Mouse (Mus musculus) ES-E14 (cell line): ENCODE measurements around the gene Mgll. TPM values are rescaled to one million over a fixed set of nuclear protein-coding genes. Genes with fewer than 3 reads are reported as not detected.

ENCODE experiments used
- DNase-seq: peaks from one replicate; pipeline ENCODE4 v3.0.0-alpha.2; 2013; ENCODE audit warnings: low read depth, low spot score
- H3K27ac ChIP-seq: 2 replicates; pipeline ENCODE4 v1.5.1; 2012; ENCODE audit warnings: low read depth, mild to moderate bottlenecking, low read length, moderate library complexity, mixed read lengths; ENCODE audit not compliant: poor library complexity, insufficient read depth, severe bottlenecking
- H3K36me3 ChIP-seq: 2 replicates; pipeline ENCODE4 v1.6.1; 2012; ENCODE audit warnings: mild to moderate bottlenecking, low read length, moderate library complexity, mixed read lengths; ENCODE audit not compliant: control insufficient read depth, poor library complexity, insufficient read depth, severe bottlenecking
- H3K4me1 ChIP-seq, 2 experiments: fragments of 150-350 bp in 1 of 2; sonication (generic) in 1 of 2; 2 replicates each; pipeline ENCODE4 v1.6.1; 2012; ENCODE audit warnings: low read length in 2 of 2, mild to moderate bottlenecking in 1 of 2, mixed read lengths in 1 of 2; ENCODE audit not compliant: control insufficient read depth in 2 of 2, insufficient read depth in 2 of 2, poor library complexity in 1 of 2
- H3K4me3 ChIP-seq, 2 experiments: fragments of 150-350 bp in 1 of 2; sonication (generic) in 1 of 2; 2 replicates each; pipeline ENCODE4 v1.5.1; 2012; ENCODE audit warnings: low read length in 2 of 2, low read depth in 1 of 2, mild to moderate bottlenecking in 1 of 2, mixed read lengths in 1 of 2; ENCODE audit not compliant: insufficient read depth in 1 of 2, poor library complexity in 1 of 2, severe bottlenecking in 1 of 2
- H3K9ac ChIP-seq: 2 replicates; pipeline ENCODE4 v1.6.1; 2012; ENCODE audit warnings: low read depth, mild to moderate bottlenecking, low read length, mixed read lengths; ENCODE audit not compliant: poor library complexity, insufficient read depth, severe bottlenecking
- H3K9me3 ChIP-seq: fragments of 150-350 bp; sonication (generic); 2 replicates; pipeline ENCODE4 v1.6.1; 2012; ENCODE audit warnings: low read depth, mild to moderate bottlenecking, low read length; ENCODE audit not compliant: control insufficient read depth, insufficient read depth
- CHD2 ChIP-seq: IDR thresholded peaks from 2 replicates; pipeline ENCODE4 v1.6.1; 2014; ENCODE audit warnings: mild to moderate bottlenecking, low read depth, low read length, inconsistent platforms
- HCFC1 ChIP-seq: IDR thresholded peaks from 2 replicates; pipeline ENCODE4 v1.6.1; 2012; ENCODE audit warnings: low read length, inconsistent platforms, borderline replicate concordance; ENCODE audit not compliant: insufficient read depth
- MAFK ChIP-seq: IDR thresholded peaks from 2 replicates; pipeline ENCODE4 v1.6.1; 2014; ENCODE audit warnings: mild to moderate bottlenecking, low read depth, low read length, inconsistent platforms; ENCODE audit not compliant: insufficient read depth
- ZC3H11A ChIP-seq: IDR thresholded peaks from 2 replicates; pipeline ENCODE4 v1.6.1; 2012; ENCODE audit warnings: low read depth, mild to moderate bottlenecking, inconsistent platforms, low read length, borderline replicate concordance
- ZNF384 ChIP-seq: IDR thresholded peaks from 2 replicates; pipeline ENCODE4 v1.6.1; 2012; ENCODE audit warnings: low read depth, low read length, inconsistent platforms
- in situ Hi-C, 2 experiments: fragments of 600-800 bp; cut with MboI; formaldehyde crosslinking; loops; one replicate each; pipeline ENCODE4 v1.15.1; 2025; ENCODE audit warnings: low sequenced_read_pairs in 2 of 2, inconsistent platforms in 1 of 2; ENCODE audit not compliant: unreplicated experiment in 2 of 2
- total RNA-seq: library from RNA; depleted of rRNA; stranded (reverse); fragments of 300-350 nt; gene quantifications from 2 replicates; pipeline ENCODE4 v1.2.3, GENCODE M21; 2012

The Mgll gene
- total RNA-seq, 1 experiment, result 8.4 TPM

DNA sequence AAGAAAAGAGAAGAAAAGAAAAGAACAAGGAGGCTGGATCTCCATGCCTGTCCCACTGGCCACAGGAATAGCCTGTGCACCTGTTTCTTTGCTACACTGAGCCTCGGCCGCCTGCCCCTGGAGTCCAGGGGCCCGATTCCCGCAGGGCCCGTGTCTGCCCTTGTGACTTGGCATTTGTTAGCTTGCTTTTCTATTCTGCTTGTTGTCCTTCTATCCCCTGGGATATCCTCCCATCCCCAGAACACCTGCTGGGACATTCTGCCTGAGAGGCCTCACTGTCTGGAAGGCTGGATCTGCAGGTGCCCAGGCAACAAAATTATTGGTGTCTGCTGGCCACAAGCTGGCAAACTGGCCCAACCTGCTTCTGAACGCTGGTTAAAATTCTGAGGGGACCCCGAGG is 3.8 kb downstream of the Mgll start:
- Histone ChIP-seq H3K4me3 (no peak overlapping the region), H3K36me3 (no peaks in the 10 kb centered on the region), H3K27ac (no peak overlapping the region), H3K9ac (no peak overlapping the region), H3K4me1 (peaks cover 0 to 2% of the 10 kb centered on the region in 2 experiments; a peak in 2 of 4 replicates), H3K9me3 (no peaks in the 10 kb centered on the region)
- TF ChIP-seq ZNF384 (no peak), ZC3H11A (no peak), HCFC1 (no peak), CHD2 (no peak), MAFK (no peak)
- no peak for DNase-seq
- in situ Hi-C loops, result no loop called here

DNA sequence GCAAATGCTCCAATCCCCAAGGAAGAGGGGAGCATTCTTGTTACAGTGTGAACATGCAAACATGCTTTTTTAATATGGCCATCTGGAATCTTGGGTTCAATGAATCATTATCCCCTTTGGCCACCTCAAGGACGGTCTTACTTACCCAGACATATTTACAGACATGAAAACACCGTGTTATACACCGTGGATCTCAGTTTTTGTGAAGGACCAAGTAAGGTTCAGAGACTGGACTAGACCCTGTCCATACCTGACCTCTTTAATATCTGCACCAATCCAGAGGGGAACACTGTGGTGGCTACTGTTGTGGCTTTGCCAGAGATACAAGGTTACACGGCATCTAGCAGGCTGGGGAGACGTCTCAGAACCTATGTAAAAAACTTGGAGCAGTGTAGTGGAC is 4.3 kb downstream of the Mgll start:
- no peak overlapping the region for H3K9ac ChIP-seq
- no peak for DNase-seq
- no peaks in the 10 kb centered on the region for H3K36me3 ChIP-seq
- TF ChIP-seq ZC3H11A, result no peak
- TF ChIP-seq ZNF384, result no peak
- TF ChIP-seq MAFK, result no peak
- TF ChIP-seq CHD2, result no peak
- no peak for TF ChIP-seq HCFC1
- in situ Hi-C loops, result no loop called here
- H3K4me3 ChIP-seq, result no peak overlapping the region
- H3K9me3 ChIP-seq, result no peaks in the 10 kb centered on the region
- peaks cover 0 to 2% of the 10 kb centered on the region in 2 experiments; a peak in 2 of 4 replicates for H3K4me1 ChIP-seq
- H3K27ac ChIP-seq, result no peak overlapping the region

- Histone ChIP-seq H3K36me3 (no peaks in the 10 kb centered on the region), H3K9ac (no peak overlapping the region), H3K4me1 (no peaks in the 10 kb centered on the region; a peak in 1 of 4 replicates), H3K9me3 (no peaks in the 10 kb centered on the region), H3K4me3 (no peak overlapping the region), H3K27ac (no peak overlapping the region)
- TF ChIP-seq ZNF384, result no peak
- no peak for TF ChIP-seq HCFC1
- no peak for TF ChIP-seq CHD2
- no peak for TF ChIP-seq MAFK
- no peak for TF ChIP-seq ZC3H11A
- in situ Hi-C loops, result no loop called here
- DNase-seq, result no peak
Measured at GRCm38 (mm10) chr6:88731211-88731751, 7.1 kb downstream of the Mgll start.

- no peak for TF ChIP-seq ZC3H11A
- no peak for TF ChIP-seq ZNF384
- TF ChIP-seq CHD2, result no peak
- no peak for TF ChIP-seq MAFK
- no peak for TF ChIP-seq HCFC1
- H3K9ac ChIP-seq, result no peak overlapping the region
- H3K4me1 ChIP-seq, result no peaks in the 10 kb centered on the region; a peak in 1 of 4 replicates
- no peak for DNase-seq
- no peak overlapping the region for H3K4me3 ChIP-seq
- no peak overlapping the region for H3K27ac ChIP-seq
- H3K9me3 ChIP-seq, result no peaks in the 10 kb centered on the region
- in situ Hi-C loops, result no loop called here
- H3K36me3 ChIP-seq, result no peaks in the 10 kb centered on the region
Measured at GRCm38 (mm10) chr6:88731991-88732390, 7.8 kb downstream of the Mgll start.
